Mouse (Mus musculus): ENCODE results near the gene Gm11985. TPM values are rescaled to one million over a fixed set of nuclear protein-coding genes. Genes with fewer than 3 reads are reported as not detected.

Gm11985 gene
- not detected in 2 replicates for polyA plus RNA-seq (2012)

DNA sequence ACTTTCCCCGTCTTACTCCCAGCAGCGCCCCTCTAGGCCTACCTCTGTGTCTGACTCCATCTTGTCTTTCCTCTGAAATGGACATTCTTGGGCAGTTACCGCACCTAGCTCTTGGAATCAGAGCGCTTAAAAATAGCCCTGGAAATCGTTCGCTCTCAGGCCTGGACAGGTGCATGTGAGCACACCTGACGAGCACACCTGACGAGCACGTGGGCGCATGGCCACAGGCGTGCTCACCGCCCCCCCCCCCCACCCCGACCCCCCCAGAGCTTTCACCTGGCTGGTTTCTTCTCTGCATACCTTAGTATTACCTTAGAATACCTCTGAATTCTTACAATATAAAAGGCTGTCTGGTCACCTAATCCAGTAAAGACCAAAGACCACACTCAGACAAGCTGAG is at the start of gene Gm11985:
Gene Gm11985, minus strand, starts transcription at position 101 of the 400 bp plus-strand sequence.
- H3K9me3 ChIP-seq (ENCODE audit: control insufficient read depth, low read length), result no peaks in the 10 kb centered on the region; the same call in 1 of the 2 replicates
- H3K36me3 ChIP-seq (ENCODE audit: control insufficient read depth), result no peaks in the 10 kb centered on the region
- H3K4me1 ChIP-seq (ENCODE audit: control insufficient read depth), result no peaks in the 10 kb centered on the region
- no peak within 1 kb of the TSS for H3K4me3 ChIP-seq (replicated peaks)
- no peaks in the 10 kb centered on the region for H3K27me3 ChIP-seq (ENCODE audit: control insufficient read depth)
- TF ChIP-seq GATA1 (IDR thresholded peaks at IDR 0.05; ENCODE audit: low read length) (no peak), TAL1 (IDR thresholded peaks at IDR 0.05; ENCODE audit: low read length) (no peak)

DNA sequence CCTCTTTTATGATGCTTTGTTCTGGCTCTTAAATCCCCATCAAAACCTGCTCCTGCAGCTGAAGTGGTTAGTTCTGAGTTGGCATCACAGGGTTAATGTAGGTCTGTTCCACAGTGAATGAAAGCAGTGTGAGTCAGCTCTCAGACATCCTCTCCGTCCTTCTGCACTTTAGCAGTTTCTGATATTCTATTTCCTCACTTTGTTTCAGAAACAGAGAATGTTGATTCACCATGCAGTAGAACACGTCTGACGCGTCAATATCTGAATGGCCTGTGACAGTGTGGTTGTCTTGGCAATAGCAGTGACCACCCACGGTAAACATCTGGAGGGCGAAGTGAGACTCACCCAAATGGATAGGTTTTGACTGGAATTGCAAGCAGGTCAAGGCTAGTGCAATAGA is 49.3 kb upstream of the Gm11985 start:
- Histone ChIP-seq H3K9me3 (ENCODE audit: control insufficient read depth, low read length) (no peaks in the 10 kb centered on the region; the same call in 1 of the 2 replicates), H3K4me1 (ENCODE audit: control insufficient read depth) (no peaks in the 10 kb centered on the region), H3K27me3 (ENCODE audit: control insufficient read depth) (no peaks in the 10 kb centered on the region), H3K4me3 (replicated peaks) (no peak overlapping the region), H3K36me3 (ENCODE audit: control insufficient read depth) (no peaks in the 10 kb centered on the region)
- TF ChIP-seq GATA1 (IDR thresholded peaks at IDR 0.05; ENCODE audit: low read length) (no peak), TAL1 (IDR thresholded peaks at IDR 0.05; ENCODE audit: low read length) (no peak)

DNA sequence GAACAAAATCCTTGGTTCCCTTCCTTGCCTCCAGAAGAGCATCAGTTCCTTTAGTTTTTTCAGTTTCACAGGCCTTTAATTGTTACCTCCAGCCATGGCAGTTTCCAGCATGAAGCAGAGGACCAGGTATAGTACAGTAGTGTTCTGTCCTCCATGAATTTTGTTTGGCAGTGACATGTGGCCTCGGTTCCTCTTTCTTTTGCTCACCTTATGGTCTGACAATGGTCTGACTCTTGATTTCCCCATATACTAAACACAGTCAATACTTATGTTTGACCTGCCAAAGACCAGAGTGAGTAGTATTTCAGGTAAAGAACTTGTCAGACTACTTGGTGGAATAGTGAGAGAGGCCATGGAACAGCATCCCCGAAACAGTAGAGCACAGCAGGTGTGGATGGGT is 48.4 kb upstream of the Gm11985 start:
- H3K4me3 ChIP-seq (replicated peaks), result no peak overlapping the region
- TF ChIP-seq GATA1 (IDR thresholded peaks at IDR 0.05; ENCODE audit: low read length), result no peak
- no peak for TF ChIP-seq TAL1 (IDR thresholded peaks at IDR 0.05; ENCODE audit: low read length)
- H3K4me1 ChIP-seq (ENCODE audit: control insufficient read depth), result no peaks in the 10 kb centered on the region
- H3K27me3 ChIP-seq (ENCODE audit: control insufficient read depth), result no peaks in the 10 kb centered on the region
- H3K36me3 ChIP-seq (ENCODE audit: control insufficient read depth), result no peaks in the 10 kb centered on the region
- no peaks in the 10 kb centered on the region; the same call in 1 of the 2 replicates for H3K9me3 ChIP-seq (ENCODE audit: control insufficient read depth, low read length)

DNA sequence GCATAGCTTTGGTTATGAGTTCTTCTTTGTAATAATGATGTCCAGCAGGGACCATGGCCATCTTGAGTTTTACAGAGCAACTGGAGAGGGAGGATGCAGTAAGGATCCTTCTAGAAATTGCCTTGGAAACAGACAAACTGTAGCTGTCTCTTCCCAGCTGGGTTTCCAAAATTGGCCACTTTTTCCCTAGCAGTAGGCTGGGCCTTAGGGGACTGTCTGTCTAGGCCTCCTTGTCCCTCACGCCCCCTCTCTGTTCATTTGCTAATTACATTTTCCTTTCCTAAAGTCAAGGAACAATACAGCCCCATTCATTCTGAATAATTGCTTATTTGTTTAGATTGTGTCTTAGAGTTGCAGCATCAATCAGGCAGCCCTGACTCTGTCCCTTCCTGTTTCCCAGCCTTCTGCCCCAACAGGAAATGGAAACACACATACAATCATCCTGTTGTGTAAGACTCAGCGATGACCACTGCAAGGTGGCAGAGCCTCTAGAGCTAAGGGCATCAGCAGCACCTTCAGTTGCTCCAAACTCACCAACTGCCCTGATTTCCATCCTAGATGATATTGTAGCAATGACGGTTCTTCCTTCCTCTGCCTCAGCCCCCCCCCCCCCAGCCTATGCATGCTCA is 46.7 kb upstream of the Gm11985 start:
- no peaks in the 10 kb centered on the region for H3K36me3 ChIP-seq (ENCODE audit: control insufficient read depth)

DNA sequence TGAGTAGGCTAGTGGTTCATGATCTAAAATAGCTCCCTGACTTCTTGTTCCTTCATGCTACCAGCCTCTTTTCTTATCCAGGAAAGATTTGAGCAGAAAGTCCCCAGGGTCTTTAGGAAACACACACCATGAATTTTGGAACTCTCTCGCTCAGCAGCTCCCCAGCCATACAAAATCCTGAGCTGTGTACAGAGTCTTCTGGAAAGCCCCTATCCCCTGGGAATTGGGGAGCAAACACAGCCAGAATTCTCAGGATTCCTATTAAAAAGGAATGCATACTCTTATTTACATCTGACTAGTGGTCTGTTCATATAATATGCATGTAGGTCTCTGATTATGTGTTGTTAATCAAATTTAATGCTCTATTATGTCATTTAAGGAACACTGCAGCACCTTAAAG is 46.1 kb upstream of the Gm11985 start:
- TF ChIP-seq TAL1 (IDR thresholded peaks at IDR 0.05; ENCODE audit: low read length) (no peak), GATA1 (IDR thresholded peaks at IDR 0.05; ENCODE audit: low read length) (no peak)

More for the DNA sequence above, 46.7 kb upstream of the Gm11985 start:
- H3K27me3 ChIP-seq (ENCODE audit: control insufficient read depth), result no peaks in the 10 kb centered on the region
- H3K4me3 ChIP-seq (replicated peaks), result no peak overlapping the region
- H3K4me1 ChIP-seq (ENCODE audit: control insufficient read depth), result no peaks in the 10 kb centered on the region
- TF ChIP-seq TAL1 (IDR thresholded peaks at IDR 0.05; ENCODE audit: low read length) (no peak), GATA1 (IDR thresholded peaks at IDR 0.05; ENCODE audit: low read length) (no peak)
- H3K9me3 ChIP-seq (ENCODE audit: control insufficient read depth, low read length), result no peaks in the 10 kb centered on the region; the same call in 1 of the 2 replicates

DNA sequence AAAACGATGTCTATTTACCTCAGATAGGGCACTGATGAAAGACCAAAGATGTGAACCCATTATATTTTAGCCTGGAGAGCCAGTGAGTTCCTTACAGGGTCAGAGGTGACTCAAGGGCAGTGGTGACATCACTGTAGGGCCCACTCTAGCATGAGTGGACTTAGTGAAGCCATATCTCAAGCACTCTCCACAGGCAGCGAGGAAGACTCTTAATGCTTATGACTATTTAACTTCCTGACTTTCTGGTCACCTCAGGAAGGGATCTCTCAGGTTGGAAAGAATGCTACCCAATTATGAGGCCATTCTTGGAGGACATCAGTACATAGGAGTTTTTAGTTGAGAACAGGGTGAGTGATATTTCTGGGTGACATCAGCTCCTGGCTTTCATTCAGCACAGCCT is 45.0 kb upstream of the Gm11985 start:
- no peaks in the 10 kb centered on the region for H3K36me3 ChIP-seq (ENCODE audit: control insufficient read depth)
- TF ChIP-seq TAL1 (IDR thresholded peaks at IDR 0.05; ENCODE audit: low read length), result no peak
- no peak overlapping the region for H3K4me3 ChIP-seq (replicated peaks)
- no peaks in the 10 kb centered on the region for H3K27me3 ChIP-seq (ENCODE audit: control insufficient read depth)
- H3K9me3 ChIP-seq (ENCODE audit: control insufficient read depth, low read length), result no peaks in the 10 kb centered on the region
- H3K4me1 ChIP-seq (ENCODE audit: control insufficient read depth), result no peaks in the 10 kb centered on the region

More for the DNA sequence above, 46.1 kb upstream of the Gm11985 start:
- H3K4me3 ChIP-seq (replicated peaks), result no peak overlapping the region
- no peaks in the 10 kb centered on the region; the same call in 1 of the 2 replicates for H3K9me3 ChIP-seq (ENCODE audit: control insufficient read depth, low read length)
- no peaks in the 10 kb centered on the region for H3K4me1 ChIP-seq (ENCODE audit: control insufficient read depth)
- H3K27me3 ChIP-seq (ENCODE audit: control insufficient read depth), result no peaks in the 10 kb centered on the region
- H3K36me3 ChIP-seq (ENCODE audit: control insufficient read depth), result no peaks in the 10 kb centered on the region

DNA sequence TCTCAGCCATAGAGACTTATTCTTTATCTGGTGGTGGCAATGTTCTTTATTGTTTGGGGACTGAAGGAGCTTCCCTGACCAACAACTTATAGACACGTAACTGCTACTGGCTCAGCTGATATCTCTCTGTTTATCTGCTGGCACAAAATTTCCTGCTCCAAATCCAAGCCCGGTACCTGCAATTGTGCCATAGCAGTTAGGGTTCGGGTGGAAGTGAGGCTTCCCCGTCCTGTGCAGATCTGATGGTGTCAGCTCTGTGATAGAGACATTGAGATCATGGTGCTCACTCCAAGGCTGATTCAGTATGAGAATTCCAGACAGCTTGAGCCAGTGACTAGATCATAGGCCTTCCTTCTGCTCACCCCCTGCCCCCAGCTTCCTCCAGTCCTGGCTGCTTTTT is 43.6 kb upstream of the Gm11985 start:
- Histone ChIP-seq H3K9me3 (ENCODE audit: control insufficient read depth, low read length) (no peaks in the 10 kb centered on the region), H3K36me3 (ENCODE audit: control insufficient read depth) (no peaks in the 10 kb centered on the region), H3K4me1 (ENCODE audit: control insufficient read depth) (no peaks in the 10 kb centered on the region), H3K4me3 (replicated peaks) (no peak overlapping the region), H3K27me3 (ENCODE audit: control insufficient read depth) (no peaks in the 10 kb centered on the region)
- TF ChIP-seq TAL1 (IDR thresholded peaks at IDR 0.05; ENCODE audit: low read length), result no peak

DNA sequence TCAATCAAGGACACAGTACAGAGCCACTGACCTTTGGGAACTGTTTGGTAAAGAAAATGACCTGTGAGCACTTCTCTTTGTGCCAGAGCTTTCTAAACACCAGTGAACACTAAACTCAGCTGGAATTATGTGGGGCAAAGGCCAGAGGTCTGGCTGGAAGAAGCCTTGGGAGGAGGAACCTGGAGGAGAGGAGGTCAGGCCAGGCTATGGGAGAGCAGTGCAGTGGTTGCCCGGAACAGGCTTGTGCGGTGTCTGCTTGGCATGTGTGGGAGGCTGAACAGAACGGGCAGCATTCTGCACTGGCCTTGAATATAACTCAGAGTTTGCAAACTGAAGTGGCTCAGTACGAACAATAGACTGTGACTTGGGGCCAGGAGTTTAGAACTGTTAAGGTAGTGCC is 41.6 kb upstream of the Gm11985 start:
- Histone ChIP-seq H3K9me3 (ENCODE audit: control insufficient read depth, low read length) (no peaks in the 10 kb centered on the region), H3K4me1 (ENCODE audit: control insufficient read depth) (no peaks in the 10 kb centered on the region), H3K27me3 (ENCODE audit: control insufficient read depth) (no peaks in the 10 kb centered on the region), H3K36me3 (ENCODE audit: control insufficient read depth) (no peaks in the 10 kb centered on the region), H3K4me3 (replicated peaks) (no peak overlapping the region)
- TF ChIP-seq TAL1 (IDR thresholded peaks at IDR 0.05; ENCODE audit: low read length) (no peak), GATA1 (IDR thresholded peaks at IDR 0.05; ENCODE audit: low read length) (no peak)

DNA sequence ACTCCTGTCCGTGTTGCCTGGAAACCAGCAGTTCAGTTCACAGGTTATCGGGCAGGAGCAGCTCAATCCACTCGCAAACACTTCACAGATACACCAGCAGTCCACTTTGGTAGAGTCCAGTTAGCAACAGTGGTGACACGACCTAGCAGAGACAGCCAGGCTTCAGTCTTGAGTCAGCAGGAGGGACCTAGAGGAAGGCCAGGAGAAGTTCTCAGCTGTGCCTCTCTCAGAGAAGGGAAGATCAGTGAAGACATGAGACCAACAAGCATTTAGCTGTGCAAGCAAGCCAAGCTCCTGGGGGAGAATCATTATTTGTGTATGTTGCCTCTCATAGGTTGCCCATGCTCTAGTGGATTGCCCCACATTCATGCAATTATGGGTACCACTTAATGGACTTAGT is 39.7 kb upstream of the Gm11985 start:
- Histone ChIP-seq H3K4me1 (ENCODE audit: control insufficient read depth) (no peaks in the 10 kb centered on the region), H3K9me3 (ENCODE audit: control insufficient read depth, low read length) (no peaks in the 10 kb centered on the region), H3K4me3 (replicated peaks) (no peak overlapping the region), H3K36me3 (ENCODE audit: control insufficient read depth) (no peaks in the 10 kb centered on the region), H3K27me3 (ENCODE audit: control insufficient read depth) (no peaks in the 10 kb centered on the region)
- no peak for TF ChIP-seq TAL1 (IDR thresholded peaks at IDR 0.05; ENCODE audit: low read length)
- no peak for TF ChIP-seq GATA1 (IDR thresholded peaks at IDR 0.05; ENCODE audit: low read length)
